In genomic region chr1:135019087-135019774, GRCm38 (mm10) we compare ENCODE assay signal across 8 mouse cellular contexts. TPM values are rescaled to one million over a fixed set of nuclear protein-coding genes. Genes with fewer than 3 reads are reported as not detected.
DNase-seq lines count a peak whose midpoint lies in the region; ATAC-seq lines count a peak whose summit lies in the region.

No protein-coding gene starts in this region.

- no peak for DNase-seq in hindbrain, embryonic 14.5 days (ENCODE audit: low spot score)
- DNase-seq in right cerebral cortex, postnatal 10 days (ENCODE audit: low spot score in 2 of 2), result peak; percentile 47 to 54
- no peak for DNase-seq in right cerebral cortex, postnatal 4 days
- DNase-seq in hindlimb bud, embryonic 11.5 days (ENCODE audit: extremely low spot score, low read depth, low spot score), result peak; percentile 16
- DNase-seq in thymus, postnatal 4 days, result peak; percentile 42
- no peak for DNase-seq in hindbrain, embryonic 11.5 days (ENCODE audit: low spot score)
- DNase-seq in cerebellum, adult 9-11 months, result no peak

- H3K4me2 ChIP-seq in hindbrain, embryonic 16.5 days (ENCODE audit: low read length), result peak overlapping the region; percentile 24; the same call in 1 of the 2 replicates
- no peak overlapping the region for H3K4me2 ChIP-seq in hindbrain, embryonic 14.5 days (replicated peaks)
- H3K4me2 ChIP-seq in hindbrain, embryonic 11.5 days (replicated peaks; ENCODE audit: low read depth, low read length), result no peak overlapping the region

- no peak overlapping the region for H3K9ac ChIP-seq in hindbrain, embryonic 16.5 days (ENCODE audit: low read depth, low read length)
- H3K9ac ChIP-seq in hindbrain, embryonic 14.5 days, result no peak overlapping the region
- no peak overlapping the region for H3K9ac ChIP-seq in hindbrain, embryonic 11.5 days (ENCODE audit: low read depth, low read length)

- H3K4me1 ChIP-seq in hindbrain, embryonic 16.5 days (ENCODE audit: control insufficient read depth, insufficient read depth, low read depth, low read length), result peaks cover 17% of the 10 kb centered on the region
- peaks cover 23% of the 10 kb centered on the region for H3K4me1 ChIP-seq in hindbrain, embryonic 14.5 days (replicated peaks; ENCODE audit: control insufficient read depth, insufficient read depth, low read length)
- H3K4me1 ChIP-seq in hindbrain, embryonic 11.5 days (replicated peaks; ENCODE audit: control insufficient read depth, insufficient read depth, low read length), result peaks cover 2% of the 10 kb centered on the region; the same call in 1 of the 2 replicates

- no peak overlapping the region for H3K27ac ChIP-seq in hindbrain, embryonic 16.5 days (ENCODE audit: low read depth, low read length)
- no peak overlapping the region for H3K27ac ChIP-seq in hindbrain, embryonic 14.5 days
- H3K27ac ChIP-seq in hindbrain, embryonic 11.5 days (ENCODE audit: low read depth, low read length), result no peak overlapping the region

- ATAC-seq in hindbrain, embryonic 16.5 days, result 0 out of 2 replicates have a peak, but pooled peaks have one; percentile 29
- no peak for ATAC-seq in hindbrain, embryonic 14.5 days (ENCODE audit: low FRiP score)
- ATAC-seq in hindbrain, embryonic 11.5 days (ENCODE audit: low FRiP score), result no peak

- 25% methylated on average over 13 of the region's 13 CpGs for WGBS in hindbrain, embryonic 16.5 days
- WGBS in hindbrain, embryonic 14.5 days, result 29% methylated on average over 13 of the region's 13 CpGs
- WGBS in hindbrain, embryonic 11.5 days, result 34% methylated on average over 13 of the region's 13 CpGs

- H3K9me3 ChIP-seq in hindbrain, embryonic 16.5 days (ENCODE audit: control insufficient read depth, low read length), result no peaks in the 10 kb centered on the region
- no peaks in the 10 kb centered on the region for H3K9me3 ChIP-seq in hindbrain, embryonic 14.5 days (ENCODE audit: control insufficient read depth, low read length)
- H3K9me3 ChIP-seq in hindbrain, embryonic 11.5 days (ENCODE audit: control insufficient read depth, low read length), result no peaks in the 10 kb centered on the region

- no peak overlapping the region for H3K4me3 ChIP-seq in hindbrain, embryonic 16.5 days (ENCODE audit: low read length)
- H3K4me3 ChIP-seq in hindbrain, embryonic 14.5 days (replicated peaks; ENCODE audit: low read length), result no peak overlapping the region
- H3K4me3 ChIP-seq in hindbrain, embryonic 11.5 days (ENCODE audit: low read depth, low read length), result no peak overlapping the region

- 0 out of 2 replicates have a peak, but pooled peaks cover 2% of the 10 kb centered on the region for H3K27me3 ChIP-seq in hindbrain, embryonic 16.5 days (replicated peaks; ENCODE audit: control insufficient read depth, insufficient read depth, low read length)
- no peaks in the 10 kb centered on the region for H3K27me3 ChIP-seq in hindbrain, embryonic 14.5 days (ENCODE audit: control insufficient read depth, insufficient read depth, low read length)
- no peaks in the 10 kb centered on the region for H3K27me3 ChIP-seq in hindbrain, embryonic 11.5 days (ENCODE audit: control insufficient read depth, insufficient read depth, low read length)

- H3K36me3 ChIP-seq in hindbrain, embryonic 16.5 days (ENCODE audit: control insufficient read depth, insufficient read depth, low read length), result no peaks in the 10 kb centered on the region
- no peaks in the 10 kb centered on the region for H3K36me3 ChIP-seq in hindbrain, embryonic 14.5 days (replicated peaks; ENCODE audit: control insufficient read depth, insufficient read depth)
- no peaks in the 10 kb centered on the region for H3K36me3 ChIP-seq in hindbrain, embryonic 11.5 days (ENCODE audit: control insufficient read depth, insufficient read depth, low read length)

RNA-seq across cellular contexts. Expression of gene Ube2t, which starts 56.9 kb away (rescaled TPM):
- 12.3 and 13.2 TPM in 2 replicates for polyA plus RNA-seq in hindbrain, embryonic 16.5 days (2015; fragmentation: Nextera tagmentation; extraction: Ambion mirVana)
- polyA plus RNA-seq in hindbrain, embryonic 14.5 days (2014; fragmentation: Nextera tagmentation; extraction: Ambion mirVana), result 11.6 and 11.8 TPM in 2 replicates
- 40.3 and 40.9 TPM in 2 replicates for polyA plus RNA-seq in hindbrain, embryonic 11.5 days (2014; fragmentation: Nextera tagmentation; extraction: Ambion mirVana)

Comparison
In these comparisons a context has a peak if more than half of its experiments do, and no peak if none do; other contexts are left out.
1. DNase-seq: peak in right cerebral cortex, postnatal 10 days (2 of 2), hindlimb bud, embryonic 11.5 days (single experiment) and thymus, postnatal 4 days (single experiment); none in hindbrain, embryonic 14.5 days (single experiment), right cerebral cortex, postnatal 4 days (single experiment), hindbrain, embryonic 11.5 days (single experiment) and cerebellum, adult 9-11 months (single experiment).